Mouse (Mus musculus): Measurements from ENCODE around the gene Rhobtb1. TPM values are rescaled to one million over a fixed set of nuclear protein-coding genes. Genes with fewer than 3 reads are reported as not detected.

Rhobtb1 gene
- polyA plus RNA-seq, 1 experiment: 10.8 TPM

- WGBS: 84% methylated on average over 3 of the region's 3 CpGs
- TF ChIP-seq CTCF (IDR thresholded peaks at IDR 0.05; ENCODE audit: extremely low read depth, insufficient read depth, insufficient read length, insufficient replicate concordance) (no peak), POLR2A (IDR thresholded peaks at IDR 0.05; ENCODE audit: low read depth, low read length) (no peak)
- Histone ChIP-seq H3K36me3 (ENCODE audit: control insufficient read depth, insufficient read depth, low read length) (no peaks in the 10 kb centered on the region), H3K27me3 (ENCODE audit: control insufficient read depth, insufficient read depth, low read length) (no peaks in the 10 kb centered on the region), H3K27ac (ENCODE audit: insufficient read depth, low read length) (no peak overlapping the region), H3K4me3 (ENCODE audit: extremely low read depth, insufficient read depth, insufficient read length) (no peak overlapping the region), H3K4me1 (ENCODE audit: control insufficient read depth, insufficient read depth, insufficient read length) (no peaks in the 10 kb centered on the region)
- DNase-seq (ENCODE audit: low read depth in 1 of 2, low spot score in 2 of 2): no peak
Measured at GRCm38 (mm10) chr10:69237185-69237584, 86.0 kb downstream of the Rhobtb1 start.

GRCm38 (mm10) chr10:69237781-69238180, 86.5 kb downstream of the Rhobtb1 start:
- 95% methylated on average over 9 of the region's 9 CpGs for WGBS
- no peak for DNase-seq (ENCODE audit: low read depth in 1 of 2, low spot score in 2 of 2)
- no peak overlapping the region for H3K27ac ChIP-seq (ENCODE audit: insufficient read depth, low read length)
- no peaks in the 10 kb centered on the region for H3K27me3 ChIP-seq (ENCODE audit: control insufficient read depth, insufficient read depth, low read length)
- H3K4me3 ChIP-seq (ENCODE audit: extremely low read depth, insufficient read depth, insufficient read length): no peak overlapping the region
- H3K36me3 ChIP-seq (ENCODE audit: control insufficient read depth, insufficient read depth, low read length): no peaks in the 10 kb centered on the region
- no peaks in the 10 kb centered on the region for H3K4me1 ChIP-seq (ENCODE audit: control insufficient read depth, insufficient read depth, insufficient read length)
- TF ChIP-seq POLR2A (IDR thresholded peaks at IDR 0.05; ENCODE audit: low read depth, low read length): no peak
- TF ChIP-seq CTCF (IDR thresholded peaks at IDR 0.05; ENCODE audit: extremely low read depth, insufficient read depth, insufficient read length, insufficient replicate concordance): no peak

- Histone ChIP-seq H3K4me3 (ENCODE audit: extremely low read depth, insufficient read depth, insufficient read length) (no peak overlapping the region), H3K27me3 (ENCODE audit: control insufficient read depth, insufficient read depth, low read length) (no peaks in the 10 kb centered on the region), H3K4me1 (ENCODE audit: control insufficient read depth, insufficient read depth, insufficient read length) (no peaks in the 10 kb centered on the region), H3K27ac (ENCODE audit: insufficient read depth, low read length) (no peak overlapping the region), H3K36me3 (ENCODE audit: control insufficient read depth, insufficient read depth, low read length) (no peaks in the 10 kb centered on the region)
- no peak for TF ChIP-seq POLR2A (IDR thresholded peaks at IDR 0.05; ENCODE audit: low read depth, low read length)
- no peak for TF ChIP-seq CTCF (IDR thresholded peaks at IDR 0.05; ENCODE audit: extremely low read depth, insufficient read depth, insufficient read length, insufficient replicate concordance)
- WGBS: 83% methylated on average over 6 of the region's 6 CpGs
- DNase-seq (ENCODE audit: low read depth in 1 of 2, low spot score in 2 of 2): no peak
Measured at GRCm38 (mm10) chr10:69238311-69238710, 87.1 kb downstream of the Rhobtb1 start.

- 86% methylated on average over 2 of the region's 2 CpGs for WGBS
- TF ChIP-seq CTCF (IDR thresholded peaks at IDR 0.05; ENCODE audit: extremely low read depth, insufficient read depth, insufficient read length, insufficient replicate concordance) (no peak), POLR2A (IDR thresholded peaks at IDR 0.05; ENCODE audit: low read depth, low read length) (no peak)
- Histone ChIP-seq H3K4me3 (ENCODE audit: extremely low read depth, insufficient read depth, insufficient read length) (no peak overlapping the region), H3K27me3 (ENCODE audit: control insufficient read depth, insufficient read depth, low read length) (no peaks in the 10 kb centered on the region), H3K36me3 (ENCODE audit: control insufficient read depth, insufficient read depth, low read length) (no peaks in the 10 kb centered on the region), H3K27ac (ENCODE audit: insufficient read depth, low read length) (no peak overlapping the region), H3K4me1 (ENCODE audit: control insufficient read depth, insufficient read depth, insufficient read length) (no peaks in the 10 kb centered on the region)
- DNase-seq (ENCODE audit: low read depth in 1 of 2, low spot score in 2 of 2): no peak
Measured at GRCm38 (mm10) chr10:69240530-69240929, 89.3 kb downstream of the Rhobtb1 start.

- Histone ChIP-seq H3K4me1 (ENCODE audit: control insufficient read depth, insufficient read depth, insufficient read length) (peaks cover 12% of the 10 kb centered on the region; the same call in 1 of the 2 replicates), H3K4me3 (ENCODE audit: extremely low read depth, insufficient read depth, insufficient read length) (no peak overlapping the region), H3K27me3 (ENCODE audit: control insufficient read depth, insufficient read depth, low read length) (no peaks in the 10 kb centered on the region), H3K36me3 (ENCODE audit: control insufficient read depth, insufficient read depth, low read length) (no peaks in the 10 kb centered on the region), H3K27ac (ENCODE audit: insufficient read depth, low read length) (no peak overlapping the region)
- TF ChIP-seq CTCF (IDR thresholded peaks at IDR 0.05; ENCODE audit: extremely low read depth, insufficient read depth, insufficient read length, insufficient replicate concordance) (no peak), POLR2A (IDR thresholded peaks at IDR 0.05; ENCODE audit: low read depth, low read length) (no peak)
- WGBS: 66% methylated on average over 4 of the region's 4 CpGs
- no peak for DNase-seq (ENCODE audit: low read depth in 1 of 2, low spot score in 2 of 2)
Measured at GRCm38 (mm10) chr10:69245151-69245550, 93.9 kb downstream of the Rhobtb1 start.

- 75% methylated on average over 10 of the region's 10 CpGs for WGBS
Measured at GRCm38 (mm10) chr10:69245906-69246668, 94.9 kb downstream of the Rhobtb1 start.

GRCm38 (mm10) chr10:69246762-69247161, 95.5 kb downstream of the Rhobtb1 start:
- peak overlapping the region; percentile 26; the same call in 1 of the 2 replicates for H3K27ac ChIP-seq (ENCODE audit: insufficient read depth, low read length)
- H3K4me1 ChIP-seq (ENCODE audit: control insufficient read depth, insufficient read depth, insufficient read length): peaks cover 15% of the 10 kb centered on the region; the same call in 1 of the 2 replicates
- no peak overlapping the region for H3K4me3 ChIP-seq (ENCODE audit: extremely low read depth, insufficient read depth, insufficient read length)
- H3K27me3 ChIP-seq (ENCODE audit: control insufficient read depth, insufficient read depth, low read length): no peaks in the 10 kb centered on the region
- DNase-seq (ENCODE audit: low read depth in 1 of 2, low spot score in 2 of 2): no peak
- H3K36me3 ChIP-seq (ENCODE audit: control insufficient read depth, insufficient read depth, low read length): no peaks in the 10 kb centered on the region
- WGBS: 18% methylated on average over 3 of the region's 3 CpGs
- TF ChIP-seq CTCF (IDR thresholded peaks at IDR 0.05; ENCODE audit: extremely low read depth, insufficient read depth, insufficient read length, insufficient replicate concordance): no peak
- no peak for TF ChIP-seq POLR2A (IDR thresholded peaks at IDR 0.05; ENCODE audit: low read depth, low read length)

More at GRCm38 (mm10) chr10:69245906-69246668, 94.9 kb downstream of the Rhobtb1 start:
- peaks cover 15% of the 10 kb centered on the region; the same call in 1 of the 2 replicates for H3K4me1 ChIP-seq (ENCODE audit: control insufficient read depth, insufficient read depth, insufficient read length)
- no peaks in the 10 kb centered on the region for H3K36me3 ChIP-seq (ENCODE audit: control insufficient read depth, insufficient read depth, low read length)
- H3K4me3 ChIP-seq (ENCODE audit: extremely low read depth, insufficient read depth, insufficient read length): no peak overlapping the region
- no peak for DNase-seq (ENCODE audit: low read depth in 1 of 2, low spot score in 2 of 2)
- H3K27ac ChIP-seq (ENCODE audit: insufficient read depth, low read length): no peak overlapping the region; the same call in 1 of the 2 replicates
- no peaks in the 10 kb centered on the region for H3K27me3 ChIP-seq (ENCODE audit: control insufficient read depth, insufficient read depth, low read length)
- TF ChIP-seq POLR2A (IDR thresholded peaks at IDR 0.05; ENCODE audit: low read depth, low read length) (no peak), CTCF (IDR thresholded peaks at IDR 0.05; ENCODE audit: extremely low read depth, insufficient read depth, insufficient read length, insufficient replicate concordance) (no peak)
